8 mouse cellular contexts compared by ENCODE assay signal in genomic region chr10:68759238-68759637, GRCm38 (mm10). TPM values are rescaled to one million over a fixed set of nuclear protein-coding genes. Genes with fewer than 3 reads are reported as not detected.
DNase-seq lines count a peak whose midpoint lies in the region; ATAC-seq and TF ChIP-seq lines count a peak whose summit lies in the region.

No protein-coding gene starts in this region.

- intact Hi-C loops in gastrocnemius, adult 2 months (cut with DNase I), result no loop called here
- intact Hi-C loops in gastrocnemius, postnatal 36 days (cut with DNase I), result no loop called here

- H3K9me3 ChIP-seq in kidney, postnatal 0 days (replicated peaks; ENCODE audit: low read length), result no peaks in the 10 kb centered on the region
- no peaks in the 10 kb centered on the region for H3K9me3 ChIP-seq in neural tube, embryonic 11.5 days (ENCODE audit: control insufficient read depth, low read length)

- ATAC-seq in kidney, postnatal 0 days (replicated peaks; ENCODE audit: low FRiP score, low read depth), result no peak
- ATAC-seq in neural tube, embryonic 11.5 days (ENCODE audit: insufficient read depth, low FRiP score, low TSS enrichment), result no peak
- ATAC-seq in erythroid progenitor cell, adult 5-6 weeks (replicated peaks; ENCODE audit: low FRiP score, poor library complexity, severe bottlenecking), result no peak

- no peak overlapping the region for H3K27ac ChIP-seq in gastrocnemius, adult 2 months
- H3K27ac ChIP-seq in kidney, postnatal 0 days, result no peak overlapping the region
- H3K27ac ChIP-seq in neural tube, embryonic 11.5 days (ENCODE audit: low read depth, low read length), result no peak overlapping the region

- 42% methylated on average over 5 of the region's 5 CpGs for WGBS in kidney, postnatal 0 days
- 60% methylated on average over 5 of the region's 5 CpGs for WGBS in neural tube, embryonic 11.5 days

- peak; percentile 20 for DNase-seq in gastrocnemius, adult 2 months
- no peak for DNase-seq in gastrocnemius, postnatal 36 days
- DNase-seq in right cerebral cortex, adult 2 months (ENCODE audit: low spot score in 2 of 2), result peak; percentile 7 to 10
- DNase-seq in right cerebral cortex, postnatal 36 days (ENCODE audit: low spot score in 2 of 2), result no peak
- peak; percentile 20 for DNase-seq in c-Kit-positive CD71-negative TER-119-negative erythroid progenitor cells, embryonic 14.5 days (ENCODE audit: low read depth)
- DNase-seq in kidney, postnatal 0 days (ENCODE audit: low spot score), result peak; percentile 29
- DNase-seq in neural tube, embryonic 11.5 days (ENCODE audit: low spot score), result peak; percentile 53

- no peaks in the 10 kb centered on the region for H3K36me3 ChIP-seq in kidney, postnatal 0 days (ENCODE audit: insufficient read depth, low read length)
- no peaks in the 10 kb centered on the region for H3K36me3 ChIP-seq in neural tube, embryonic 11.5 days (ENCODE audit: control insufficient read depth, insufficient read depth, low read length)

- H3K9ac ChIP-seq in kidney, postnatal 0 days (ENCODE audit: low read depth, low read length), result no peak overlapping the region
- no peak overlapping the region for H3K9ac ChIP-seq in neural tube, embryonic 11.5 days (ENCODE audit: low read length)

- no peaks in the 10 kb centered on the region for H3K27me3 ChIP-seq in kidney, postnatal 0 days (ENCODE audit: insufficient read depth, low read length)
- H3K27me3 ChIP-seq in neural tube, embryonic 11.5 days (ENCODE audit: control insufficient read depth, insufficient read depth, low read length), result no peaks in the 10 kb centered on the region

- H3K4me2 ChIP-seq in kidney, postnatal 0 days (ENCODE audit: low read length), result no peak overlapping the region
- no peak overlapping the region for H3K4me2 ChIP-seq in neural tube, embryonic 11.5 days (ENCODE audit: low read depth)

- H3K4me3 ChIP-seq in gastrocnemius, adult 2 months, result no peak overlapping the region
- H3K4me3 ChIP-seq in kidney, postnatal 0 days (replicated peaks; ENCODE audit: low read depth, low read length), result no peak overlapping the region
- no peak overlapping the region for H3K4me3 ChIP-seq in neural tube, embryonic 11.5 days (ENCODE audit: low read depth, low read length)

- H3K4me1 ChIP-seq in kidney, postnatal 0 days (replicated peaks; ENCODE audit: insufficient read depth, low read length), result no peaks in the 10 kb centered on the region
- no peaks in the 10 kb centered on the region for H3K4me1 ChIP-seq in neural tube, embryonic 11.5 days (ENCODE audit: control insufficient read depth, insufficient read depth, low read length)

- TF ChIP-seq CTCF in gastrocnemius, adult 2 months (IDR thresholded peaks at IDR 0.05), result peak; percentile 37; the same call in 1 of the 2 replicates
- TF ChIP-seq CTCF in kidney, postnatal 0 days (IDR thresholded peaks at IDR 0.05; ENCODE audit: low read depth), result peak; percentile 53

RNA-seq across cellular contexts. Expression of gene Tmem26, which starts 35.8 kb away (rescaled TPM):
- total RNA-seq in gastrocnemius, adult 2 months (2021), result under 1 TPM; 0.59 to 0.66 TPM
- total RNA-seq in gastrocnemius, postnatal 36 days (2021), result under 1 TPM; 0.44 to 0.64 TPM
- polyA plus RNA-seq in kidney, postnatal 0 days (2015; fragmentation: Nextera tagmentation; extraction: Ambion mirVana), result 6.5 and 7.3 TPM in 2 replicates
- polyA plus RNA-seq in neural tube, embryonic 11.5 days (2014; fragmentation: Nextera tagmentation; extraction: Ambion mirVana), result 4.9 and 6.1 TPM in 2 replicates
- total RNA-seq in erythroid progenitor cell, adult 5-6 weeks (2015; ENCODE audit: low replicate concordance), result 5.0 and 5.4 TPM in 2 replicates
- 0.98 and 1.0 TPM in 2 replicates for total RNA-seq in erythroid progenitor cell, adult 5-6 weeks (2017; ENCODE audit: low replicate concordance)

Comparison
In these comparisons a context has a peak if more than half of its experiments do, and no peak if none do; other contexts are left out.
1. DNase-seq: peak in gastrocnemius, adult 2 months (single experiment), right cerebral cortex, adult 2 months (2 of 2), c-Kit-positive CD71-negative TER-119-negative erythroid progenitor cells, embryonic 14.5 days (single experiment), kidney, postnatal 0 days (single experiment) and neural tube, embryonic 11.5 days (single experiment); none in gastrocnemius, postnatal 36 days (0 of 2) and right cerebral cortex, postnatal 36 days (0 of 2).